Mouse (Mus musculus): Measurements from ENCODE around the gene Olfr648.

DNA sequence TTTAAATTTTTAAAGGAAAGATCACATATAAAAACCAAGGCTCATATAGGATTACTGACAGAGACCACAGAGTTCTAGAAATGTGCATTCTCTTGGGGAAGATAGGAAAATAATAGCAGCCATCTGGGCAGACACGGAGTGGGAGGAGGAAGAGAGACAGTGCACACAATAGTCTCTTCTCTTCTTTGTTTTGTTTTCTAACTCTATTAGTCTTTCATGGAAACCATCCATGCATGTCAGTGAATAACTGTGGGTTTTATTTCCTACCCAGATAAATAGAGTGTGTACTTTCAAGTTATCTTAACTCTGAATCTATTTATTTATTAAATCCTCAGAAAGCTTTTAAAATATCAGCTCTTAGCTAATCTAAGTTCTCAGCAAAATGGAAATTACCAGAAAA, 8.1 kb downstream of the Olfr648 start:
- TF ChIP-seq CTCF (IDR thresholded peaks at IDR 0.05; ENCODE audit: low read depth) = no peak
- no peak for TF ChIP-seq EP300 (optimal IDR thresholded peaks at IDR 0.05)
